Mouse (Mus musculus) midbrain, embryonic 14.5 days (tissue): ENCODE results near the gene Mospd3. TPM values are rescaled to one million over a fixed set of nuclear protein-coding genes. Genes with fewer than 3 reads are reported as not detected.

Experiments
- ATAC-seq: fragments of 200-750 bp; cut with Nextera tagmentation; 2 replicates; pipeline ENCODE4 v1.8.0; 2017; ENCODE audit warnings: moderate number of reproducible peaks, moderate library complexity; ENCODE audit not compliant: low FRiP score, low TSS enrichment
- DNase-seq: peaks from one replicate; pipeline ENCODE4 v3.0.0-alpha.2; 2015
- H3K27ac ChIP-seq: fragments of 300-500 bp; sonication (generic); replicated peaks from 2 replicates; pipeline ENCODE4 v1.5.1; 2014; ENCODE audit warnings: mild to moderate bottlenecking, low read depth, low read length, moderate library complexity
- H3K27me3 ChIP-seq: fragments of 300-500 bp; sonication (generic); 2 replicates; pipeline ENCODE4 v1.6.1; 2014; ENCODE audit warnings: low read length, control low read depth, mixed read lengths; ENCODE audit not compliant: control insufficient read depth, insufficient read depth
- H3K36me3 ChIP-seq: fragments of 300-500 bp; sonication (generic); 2 replicates; pipeline ENCODE4 v1.6.1; 2014; ENCODE audit warnings: low read length, control low read depth; ENCODE audit not compliant: control insufficient read depth, insufficient read depth
- H3K4me1 ChIP-seq: fragments of 300-500 bp; sonication (generic); 2 replicates; pipeline ENCODE4 v1.6.1; 2014; ENCODE audit warnings: mild to moderate bottlenecking, antibody characterized with exemption, low read length, control low read depth; ENCODE audit not compliant: control insufficient read depth, insufficient read depth
- H3K4me2 ChIP-seq: fragments of 300-500 bp; sonication (generic); 2 replicates; pipeline ENCODE4 v1.6.1; 2014; ENCODE audit warnings: mild to moderate bottlenecking, low read length, moderate library complexity
- H3K4me3 ChIP-seq: fragments of 300-500 bp; sonication (generic); replicated peaks from 2 replicates; pipeline ENCODE4 v1.5.1; 2014; ENCODE audit warnings: low read depth, low read length
- H3K9ac ChIP-seq: fragments of 300-500 bp; sonication (generic); replicated peaks from 2 replicates; pipeline ENCODE4 v1.6.1; 2014; ENCODE audit warnings: mild to moderate bottlenecking, low read length, moderate library complexity
- H3K9me3 ChIP-seq: fragments of 300-500 bp; sonication (generic); 2 replicates; pipeline ENCODE4 v1.6.1; 2016; ENCODE audit warnings: low read length, control low read depth, mixed read lengths; ENCODE audit not compliant: control insufficient read depth
- WGBS: fragments of 180-500 bp; shearing (Covaris S2); extraction: QIAGEN DNeasy Blood & Tissue Kit; methylation state at CpG from one replicate; pipeline ENCODE4 v1.1.7; 2014; 5-methylcytosine and 5-hydroxymethylcytosine counted together
- polyA plus RNA-seq: library from polyadenylated mRNA; unstranded; fragments of >200 nt; fragmentation: Nextera tagmentation; extraction: Ambion mirVana; gene quantifications from 2 replicates; pipeline ENCODE4 v1.2.1, GENCODE M21; 2014

Mospd3 gene
- polyA plus RNA-seq, 1 experiment from 2014 or later, result 67.2 TPM

DNA sequence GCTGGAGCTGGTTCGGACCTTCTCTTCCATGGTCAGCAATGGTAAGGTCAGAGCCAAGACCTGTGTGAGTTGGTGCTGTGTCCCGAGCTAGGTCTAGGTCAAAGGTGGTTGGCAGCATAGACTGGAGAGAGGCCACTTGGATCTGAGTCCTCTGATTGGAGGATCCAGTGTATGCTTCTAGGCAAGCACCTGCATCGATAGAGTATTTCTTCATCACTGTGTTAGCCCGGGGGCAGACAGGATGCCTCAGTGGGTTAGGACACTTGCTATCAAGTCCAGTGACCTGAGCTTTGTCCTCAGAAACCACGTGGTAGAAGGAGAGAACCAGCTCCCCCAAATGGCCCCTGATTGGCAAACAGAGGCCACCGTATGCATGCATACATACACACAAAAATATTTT, 20.6 kb downstream of the Mospd3 start:
- DNase-seq (no peak), ATAC-seq (no peak)
- Histone ChIP-seq H3K36me3 (no peaks in the 10 kb centered on the region), H3K27ac (no peak overlapping the region), H3K27me3 (no peaks in the 10 kb centered on the region; the same call in 1 of the 2 replicates), H3K4me1 (0 out of 2 replicates have a peak, but pooled peaks cover 12% of the 10 kb centered on the region), H3K4me3 (no peak overlapping the region), H3K9ac (no peak overlapping the region), H3K4me2 (no peak overlapping the region), H3K9me3 (no peaks in the 10 kb centered on the region)
- 82% methylated on average over 6 of the region's 6 CpGs for WGBS

DNA sequence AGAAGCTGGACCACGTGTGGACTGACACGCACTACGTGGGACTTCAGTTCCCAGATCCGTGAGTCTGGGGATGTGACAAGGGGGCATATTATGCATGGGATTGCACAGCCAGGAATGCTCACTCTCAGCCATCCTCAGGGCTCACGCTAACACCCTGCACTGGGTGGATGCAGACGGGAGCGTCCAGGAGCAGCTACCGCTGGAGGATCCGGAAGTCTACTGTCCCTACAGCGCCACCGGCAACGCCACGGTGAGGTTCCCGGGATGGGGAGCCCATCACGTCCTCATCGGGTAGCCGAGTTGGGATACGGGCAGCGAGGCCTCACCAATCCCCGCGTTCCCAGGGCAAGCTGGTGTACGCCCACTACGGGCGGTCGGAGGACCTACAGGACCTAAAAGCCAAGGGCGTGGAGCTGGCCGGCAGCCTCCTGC, 26.4 kb downstream of the Mospd3 start:
- Histone ChIP-seq H3K9ac (peak overlapping the region; percentile 36; the same call in 1 of the 2 replicates), H3K4me2 (peak overlapping the region; percentile 49), H3K27ac (no peak overlapping the region), H3K27me3 (no peaks in the 10 kb centered on the region), H3K36me3 (no peaks in the 10 kb centered on the region), H3K4me1 (0 out of 2 replicates have a peak, but pooled peaks cover 3% of the 10 kb centered on the region), H3K9me3 (no peaks in the 10 kb centered on the region), H3K4me3 (peak overlapping the region; percentile 19)
- DNase-seq, result peak; percentile 60
- ATAC-seq, result no peak; the same call in 1 of the 2 replicates
- WGBS, result 6% methylated on average over 27 of the region's 27 CpGs

DNA sequence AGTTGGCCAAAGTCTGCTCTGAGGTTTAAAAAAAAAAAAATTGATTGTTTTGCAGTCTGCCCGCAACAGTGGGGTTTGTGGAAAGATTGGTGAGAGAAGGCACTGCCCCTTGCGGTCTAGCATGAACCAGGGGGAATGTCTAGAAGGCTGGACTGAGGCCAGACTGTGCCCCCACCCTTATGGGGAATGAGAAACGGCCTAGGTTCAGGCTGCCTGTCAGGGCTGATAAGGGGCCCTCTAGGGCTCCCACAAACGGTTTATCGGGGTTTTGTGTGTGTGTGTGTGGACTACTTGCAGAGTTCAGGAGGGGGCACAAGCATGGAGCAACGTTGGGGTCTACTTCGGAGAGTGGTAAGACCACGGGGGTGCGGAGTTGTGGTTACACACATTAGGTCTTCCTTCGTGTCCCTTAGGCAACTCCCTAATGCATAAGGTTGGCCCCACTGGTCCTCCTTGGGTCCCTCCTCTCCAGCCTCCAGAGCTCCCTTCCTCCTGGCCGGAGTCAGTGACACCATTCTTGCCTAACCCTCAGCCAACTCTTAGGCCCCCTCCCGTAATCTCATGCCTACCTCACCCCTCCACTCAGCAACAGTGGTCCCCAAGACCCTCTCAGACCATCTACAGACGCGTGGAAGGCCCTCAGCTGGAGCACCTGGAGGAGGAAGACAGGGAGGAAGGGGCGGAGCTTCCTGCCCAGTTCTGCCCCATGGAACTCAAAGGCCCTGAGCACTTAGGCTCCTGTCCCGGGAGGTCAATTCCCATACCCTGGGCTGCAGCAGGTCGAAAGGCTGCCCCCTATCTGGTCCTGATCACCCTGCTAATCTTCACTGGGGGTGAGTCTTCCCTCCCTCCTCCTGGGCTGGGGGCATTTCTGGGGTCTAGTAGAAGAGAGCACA, 29.9 kb downstream of the Mospd3 start:
- WGBS, result 85% methylated on average over 17 of the region's 17 CpGs
- Histone ChIP-seq H3K27me3 (no peaks in the 10 kb centered on the region), H3K4me3 (no peak overlapping the region), H3K4me1 (0 out of 2 replicates have a peak, but pooled peaks cover 3% of the 10 kb centered on the region), H3K9ac (no peak overlapping the region), H3K9me3 (no peaks in the 10 kb centered on the region), H3K36me3 (peaks cover 13% of the 10 kb centered on the region), H3K27ac (no peak overlapping the region), H3K4me2 (no peak overlapping the region)
- no peak for DNase-seq
- ATAC-seq, result no peak

DNA sequence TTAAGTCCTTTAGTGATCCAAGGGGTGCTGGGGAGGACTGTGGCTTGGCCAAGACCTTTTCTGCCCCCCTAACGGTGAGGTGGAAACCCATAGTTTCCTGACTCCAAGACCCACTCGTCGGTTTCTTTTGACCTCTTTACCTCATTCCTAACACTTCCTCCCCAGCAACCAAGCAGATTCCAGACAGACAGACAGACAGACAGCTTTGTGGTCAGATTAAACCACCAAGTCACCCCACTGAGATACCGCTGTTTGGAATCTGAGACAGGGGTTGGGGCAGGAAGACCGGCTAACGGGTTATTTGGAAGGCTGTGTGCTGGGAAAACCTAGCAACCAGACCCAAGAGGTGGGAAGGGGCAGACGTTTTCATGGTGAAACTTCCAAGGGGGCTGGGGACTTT, 30.7 kb downstream of the Mospd3 start:
- no peak overlapping the region for H3K4me2 ChIP-seq
- no peak overlapping the region for H3K27ac ChIP-seq
- H3K4me3 ChIP-seq, result no peak overlapping the region
- 0 out of 2 replicates have a peak, but pooled peaks cover 3% of the 10 kb centered on the region for H3K4me1 ChIP-seq
- no peak for DNase-seq
- 54% methylated on average over 7 of the region's 7 CpGs for WGBS
- ATAC-seq, result no peak
- no peaks in the 10 kb centered on the region for H3K27me3 ChIP-seq
- peaks cover 18% of the 10 kb centered on the region for H3K36me3 ChIP-seq
- no peaks in the 10 kb centered on the region for H3K9me3 ChIP-seq
- no peak overlapping the region for H3K9ac ChIP-seq

DNA sequence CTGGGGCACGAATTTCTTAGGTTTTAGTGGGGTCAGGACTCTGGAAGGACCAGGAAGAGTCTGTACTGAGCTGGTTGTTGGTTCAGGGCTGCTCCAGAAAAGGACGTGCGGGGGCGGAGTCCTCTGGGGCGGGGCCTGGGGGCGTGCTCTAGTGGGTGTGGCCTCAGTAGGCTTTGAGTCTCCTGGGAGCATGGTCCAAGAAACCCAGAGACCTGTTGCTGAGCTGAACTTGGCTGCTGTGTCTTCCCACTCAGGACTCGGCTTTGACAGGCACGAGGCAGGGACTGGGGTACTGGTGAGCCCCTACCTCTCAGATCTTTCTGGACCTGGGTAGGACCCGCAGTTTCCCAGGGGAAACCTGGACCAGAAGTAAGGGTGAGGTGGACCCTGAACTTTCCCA, 31.2 kb downstream of the Mospd3 start, which contains the start of gene Tfr2:
Gene Tfr2 (plus strand): TSS at position 176 of the 400 bp plus-strand sequence.
- Histone ChIP-seq H3K9ac (no peak within 1 kb of the TSS), H3K36me3 (peaks cover 23% of the 10 kb centered on the region), H3K9me3 (no peaks in the 10 kb centered on the region), H3K4me2 (no peak within 1 kb of the TSS), H3K27me3 (no peaks in the 10 kb centered on the region), H3K4me3 (no peak within 1 kb of the TSS), H3K27ac (no peak within 1 kb of the TSS), H3K4me1 (0 out of 2 replicates have a peak, but pooled peaks cover 2% of the 10 kb centered on the region)
- ATAC-seq (no peak), DNase-seq (peak; percentile 8)
- 39% methylated on average over 9 of the region's 9 CpGs for WGBS

DNA sequence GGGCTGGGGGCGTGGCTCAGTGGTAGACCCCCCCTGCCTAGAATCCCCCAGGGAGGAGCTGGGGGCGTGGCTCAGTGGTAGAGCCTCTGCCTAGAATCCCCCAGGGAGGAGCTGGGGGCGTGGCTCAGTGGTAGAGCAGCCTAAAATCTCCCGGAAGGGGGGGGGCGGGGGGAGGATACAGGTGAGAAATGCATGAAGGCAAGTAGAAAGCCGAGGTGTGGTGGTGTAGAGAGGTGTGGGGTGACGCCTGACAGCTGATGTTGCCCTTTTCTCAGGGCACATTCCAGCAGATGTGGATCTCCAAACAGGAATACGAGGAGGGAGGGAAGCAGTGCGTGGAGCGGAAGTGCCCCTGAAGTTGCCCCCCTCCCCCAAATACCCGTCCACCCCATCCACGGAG, 31.8 kb downstream of the Mospd3 start:
- ATAC-seq, result no peak
- no peaks in the 10 kb centered on the region for H3K9me3 ChIP-seq

DNA sequence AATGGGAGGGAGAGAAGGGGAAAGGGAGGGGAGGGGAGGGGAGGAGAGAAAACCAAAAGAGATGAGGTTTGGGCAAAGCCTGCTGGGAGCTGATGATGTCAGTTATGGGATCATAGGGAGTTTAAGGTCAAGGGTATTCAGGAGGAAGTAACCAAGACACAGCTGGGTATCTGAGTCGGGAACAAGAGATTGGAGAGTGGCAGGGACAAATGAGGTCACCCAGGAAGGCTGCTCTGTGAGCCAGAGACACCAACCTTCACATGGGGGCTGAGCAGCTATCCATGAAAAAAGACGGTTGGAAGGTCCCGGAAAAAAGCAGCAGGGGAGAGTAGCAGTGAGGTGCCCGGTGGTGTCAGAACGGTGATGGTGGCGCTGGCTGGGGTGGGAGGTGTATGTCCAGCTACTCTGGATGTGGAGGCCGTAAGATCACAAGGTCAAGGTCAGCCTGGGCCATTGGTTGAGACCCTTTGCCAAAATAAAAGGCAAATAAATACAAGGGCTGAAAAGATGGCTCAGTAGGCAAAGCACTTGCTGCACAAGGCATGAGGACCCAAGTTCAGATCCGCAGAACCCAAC, 32.5 kb downstream of the Mospd3 start:
- no peak for DNase-seq
- Histone ChIP-seq H3K9ac (no peak overlapping the region), H3K4me1 (no peaks in the 10 kb centered on the region), H3K4me2 (no peak overlapping the region), H3K27ac (no peak overlapping the region), H3K9me3 (no peaks in the 10 kb centered on the region), H3K4me3 (no peak overlapping the region), H3K36me3 (peaks cover 32% of the 10 kb centered on the region), H3K27me3 (no peaks in the 10 kb centered on the region)
- ATAC-seq, result no peak
- WGBS, result 82% methylated on average over 8 of the region's 8 CpGs

More for the DNA sequence above, 31.8 kb downstream of the Mospd3 start:
- WGBS, result 86% methylated on average over 12 of the region's 12 CpGs
- no peaks in the 10 kb centered on the region for H3K4me1 ChIP-seq
- no peak overlapping the region for H3K27ac ChIP-seq
- H3K9ac ChIP-seq, result no peak overlapping the region
- H3K27me3 ChIP-seq, result no peaks in the 10 kb centered on the region
- H3K4me2 ChIP-seq, result no peak overlapping the region
- H3K4me3 ChIP-seq, result no peak overlapping the region
- H3K36me3 ChIP-seq, result peaks cover 29% of the 10 kb centered on the region
- no peak for DNase-seq

DNA sequence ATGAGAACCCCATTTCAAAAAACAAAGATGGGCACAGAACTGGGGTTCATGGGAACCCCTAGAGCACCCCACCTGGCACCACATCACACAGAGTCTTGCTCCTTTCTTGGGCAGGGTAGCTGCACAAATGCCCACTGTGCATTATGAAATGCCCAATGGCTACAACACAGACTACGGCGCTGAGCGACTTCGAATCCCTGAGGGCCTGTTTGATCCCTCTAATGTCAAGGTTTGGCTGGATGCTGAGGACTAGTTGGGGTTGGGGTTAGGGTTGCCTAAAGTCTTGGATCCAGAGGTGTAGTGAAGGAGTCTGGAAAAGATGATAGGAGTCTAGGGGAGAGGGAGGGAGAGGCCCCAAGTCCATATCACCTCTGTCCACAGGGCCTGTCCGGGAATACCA, 34.4 kb downstream of the Mospd3 start:
- no peak overlapping the region for H3K9ac ChIP-seq
- H3K4me3 ChIP-seq, result no peak overlapping the region
- peaks cover 36% of the 10 kb centered on the region for H3K36me3 ChIP-seq
- ATAC-seq (no peak), DNase-seq (no peak)
- H3K4me1 ChIP-seq, result no peaks in the 10 kb centered on the region
- no peak overlapping the region for H3K27ac ChIP-seq
- no peak overlapping the region for H3K4me2 ChIP-seq
- H3K27me3 ChIP-seq, result no peaks in the 10 kb centered on the region
- H3K9me3 ChIP-seq, result no peaks in the 10 kb centered on the region
- WGBS, result 97% methylated on average over 5 of the region's 5 CpGs
